Mouse (Mus musculus) CH12.LX (cell line): ENCODE measurements at regions not wholly inside any gene's neighbourhood (a gene's known extent, or its start where the extent isn't known, plus 50 kb on each side); places are given as distances from the start of the nearest gene placed in this dataset.

Experiments
- DNase-seq: peaks from one replicate; pipeline ENCODE4 v3.0.0-alpha.2; 2013; ENCODE audit errors: extremely low read depth
- H3K27ac ChIP-seq: 2 replicates; pipeline ENCODE4 v1.5.1; 2012; ENCODE audit warnings: low read depth, mild to moderate bottlenecking, control low read depth, moderate library complexity; ENCODE audit not compliant: insufficient read depth
- H3K27me3 ChIP-seq: replicated peaks from 2 replicates; pipeline ENCODE3; 2012; ENCODE audit warnings: inconsistent platforms
- H3K36me3 ChIP-seq, 2 experiments: replicated peaks in 1 of 2; 2 replicates each; pipeline versions ENCODE3 to v1.6.1; 2012; ENCODE audit warnings: inconsistent platforms in 1 of 2, low read length in 1 of 2, mild to moderate bottlenecking in 1 of 2, mixed read lengths in 1 of 2, moderate library complexity in 1 of 2; ENCODE audit not compliant: control insufficient read depth in 1 of 2, insufficient read depth in 1 of 2
- H3K4me1 ChIP-seq, 2 experiments: 2 replicates each; pipeline ENCODE4 v1.6.1; 2012; ENCODE audit warnings: inconsistent platforms in 1 of 2, moderate library complexity in 1 of 2; ENCODE audit not compliant: insufficient read depth in 2 of 2, control insufficient read depth in 1 of 2
- H3K4me2 ChIP-seq: 2 replicates; pipeline ENCODE4 v1.6.1; 2012; ENCODE audit warnings: low read depth, mild to moderate bottlenecking, control low read depth; ENCODE audit not compliant: poor library complexity, insufficient read depth, severe bottlenecking
- H3K4me3 ChIP-seq, 3 experiments: fragments of 150-350 bp in 1 of 3; sonication (generic) in 1 of 3; replicated peaks in 1 of 3; 2 replicates each; pipeline versions ENCODE3 to v1.5.1; 2011 to 2012; ENCODE audit warnings: low read depth in 2 of 3, low read length in 2 of 3, mild to moderate bottlenecking in 2 of 3, moderate library complexity in 2 of 3, control low read depth in 1 of 3, improper control_type of control experiment in 1 of 3, inconsistent platforms in 1 of 3, mixed read lengths in 1 of 3; ENCODE audit not compliant: poor library complexity in 1 of 3
- H3K79me2 ChIP-seq: replicated peaks from 2 replicates; pipeline ENCODE4 v1.6.1; 2012; ENCODE audit warnings: mild to moderate bottlenecking, moderate library complexity; ENCODE audit not compliant: control insufficient read depth, poor library complexity, insufficient read depth, severe bottlenecking; ENCODE audit errors: extremely low read depth
- H3K9ac ChIP-seq: 2 replicates; pipeline ENCODE4 v1.6.1; 2012; ENCODE audit warnings: low read depth, mild to moderate bottlenecking, control low read depth, moderate library complexity; ENCODE audit not compliant: insufficient read depth
- H3K9me3 ChIP-seq: replicated peaks from 2 replicates; pipeline ENCODE3; 2012; ENCODE audit warnings: low read length, inconsistent platforms, mixed read lengths
- BHLHE40 ChIP-seq: IDR thresholded peaks from 2 replicates; pipeline ENCODE4 v1.6.1; 2011; ENCODE audit warnings: mild to moderate bottlenecking, low read depth, low read length, improper control_type of control experiment
- CHD1 ChIP-seq: IDR thresholded peaks from 2 replicates; pipeline ENCODE4 v1.6.1; 2012; ENCODE audit warnings: low read depth, low read length, improper control_type of control experiment, inconsistent platforms
- CHD2 ChIP-seq: IDR thresholded peaks from 2 replicates; pipeline ENCODE4 v1.6.1; 2011; ENCODE audit warnings: low read length, improper control_type of control experiment
- CTCF ChIP-seq, 2 experiments: IDR thresholded peaks in 1 of 2; conservative IDR thresholded peaks in 1 of 2; 2 replicates each; pipeline ENCODE4 v1.5.1; 2011 to 2012; ENCODE audit warnings: low read depth in 2 of 2, low read length in 2 of 2, improper control_type of control experiment in 1 of 2, inconsistent platforms in 1 of 2, mild to moderate bottlenecking in 1 of 2, moderate library complexity in 1 of 2
- E2F4 ChIP-seq: IDR thresholded peaks from 2 replicates; pipeline ENCODE4 v1.6.1; 2011; ENCODE audit warnings: low read depth, low read length, improper control_type of control experiment; ENCODE audit not compliant: insufficient replicate concordance
- ELF1 ChIP-seq: IDR thresholded peaks from 2 replicates; pipeline ENCODE4 v1.6.1; 2014; ENCODE audit warnings: low read depth, mild to moderate bottlenecking, inconsistent platforms, low read length, improper control_type of control experiment
- ETS1 ChIP-seq: conservative IDR thresholded peaks from 2 replicates; pipeline ENCODE4 v1.6.1; 2012; ENCODE audit warnings: low read depth, mild to moderate bottlenecking, inconsistent platforms, low read length, improper control_type of control experiment, moderate library complexity
- GABPA ChIP-seq: IDR thresholded peaks from 2 replicates; pipeline ENCODE4 v1.6.1; 2012; ENCODE audit warnings: low read depth, low read length, improper control_type of control experiment, inconsistent platforms; ENCODE audit not compliant: insufficient replicate concordance
- IRF4 ChIP-seq: IDR thresholded peaks from 2 replicates; pipeline ENCODE4 v1.6.1; 2014; ENCODE audit warnings: low read depth, mild to moderate bottlenecking, inconsistent platforms, low read length, improper control_type of control experiment
- JUN ChIP-seq: IDR thresholded peaks from 2 replicates; pipeline ENCODE4 v1.6.1; 2011; ENCODE audit warnings: low read depth, mild to moderate bottlenecking, low read length, improper control_type of control experiment, moderate library complexity; ENCODE audit not compliant: insufficient read depth
- JUND ChIP-seq: conservative IDR thresholded peaks from 2 replicates; pipeline ENCODE4 v1.6.1; 2011; ENCODE audit warnings: low read depth, low read length, improper control_type of control experiment
- KAT2A ChIP-seq: IDR thresholded peaks from 2 replicates; pipeline ENCODE4 v1.6.1; 2012; ENCODE audit warnings: low read length, improper control_type of control experiment, inconsistent platforms; ENCODE audit not compliant: insufficient replicate concordance
- MAX ChIP-seq: IDR thresholded peaks from 2 replicates; pipeline ENCODE4 v1.6.1; 2011; ENCODE audit warnings: low read length, improper control_type of control experiment
- MAZ ChIP-seq: IDR thresholded peaks from 2 replicates; pipeline ENCODE4 v1.6.1; 2012; ENCODE audit warnings: low read depth, mild to moderate bottlenecking, inconsistent platforms, low read length, improper control_type of control experiment, moderate library complexity
- MEF2A ChIP-seq: IDR thresholded peaks from 2 replicates; pipeline ENCODE4 v1.6.1; 2014; ENCODE audit warnings: low read depth, mild to moderate bottlenecking, inconsistent platforms, low read length, improper control_type of control experiment, borderline replicate concordance
- MYC ChIP-seq: IDR thresholded peaks from 2 replicates; pipeline ENCODE4 v1.6.1; 2011; ENCODE audit warnings: low read depth, mild to moderate bottlenecking, improper control_type of control experiment, low read length
- NRF1 ChIP-seq: IDR thresholded peaks from 2 replicates; pipeline ENCODE4 v1.6.1; 2014; ENCODE audit warnings: low read depth, mild to moderate bottlenecking, inconsistent platforms, low read length, improper control_type of control experiment, moderate library complexity
- PAX5 ChIP-seq: IDR thresholded peaks from 2 replicates; pipeline ENCODE4 v1.6.1; 2012; ENCODE audit warnings: low read length, inconsistent platforms, mixed read lengths
- POLR2A ChIP-seq: IDR thresholded peaks from 2 replicates; pipeline ENCODE4 v1.6.1; 2011; ENCODE audit warnings: low read depth, mild to moderate bottlenecking, improper control_type of control experiment, low read length
- POLR2AphosphoS2 ChIP-seq: IDR thresholded peaks from 2 replicates; pipeline ENCODE4 v1.6.1; 2011; ENCODE audit warnings: low read depth, low read length, improper control_type of control experiment
- RAD21 ChIP-seq: IDR thresholded peaks from 2 replicates; pipeline ENCODE4 v1.6.1; 2011; ENCODE audit warnings: low read depth, mild to moderate bottlenecking, low read length, improper control_type of control experiment, moderate library complexity
- SIN3A ChIP-seq: IDR thresholded peaks from 2 replicates; pipeline ENCODE4 v1.6.1; 2012; ENCODE audit warnings: low read length, improper control_type of control experiment, inconsistent platforms
- SMC3 ChIP-seq: IDR thresholded peaks from 2 replicates; pipeline ENCODE4 v1.6.1; 2011; ENCODE audit warnings: low read depth, low read length, improper control_type of control experiment
- TBP ChIP-seq: conservative IDR thresholded peaks from 2 replicates; pipeline ENCODE4 v1.6.1; 2011; ENCODE audit warnings: low read depth, low read length, improper control_type of control experiment
- USF1 ChIP-seq: IDR thresholded peaks from 2 replicates; pipeline ENCODE4 v1.6.1; 2014; ENCODE audit warnings: low read depth, mild to moderate bottlenecking, inconsistent platforms, low read length, improper control_type of control experiment
- ZC3H11A ChIP-seq: IDR thresholded peaks from 2 replicates; pipeline ENCODE4 v1.6.1; 2012; ENCODE audit warnings: low read depth, mild to moderate bottlenecking, inconsistent platforms, low read length, improper control_type of control experiment
- ZKSCAN1 ChIP-seq: IDR thresholded peaks from 2 replicates; pipeline ENCODE4 v1.6.1; 2012; ENCODE audit warnings: low read depth, inconsistent platforms, low read length, improper control_type of control experiment, borderline replicate concordance
- ZNF384 ChIP-seq: IDR thresholded peaks from 2 replicates; pipeline ENCODE4 v1.6.1; 2012; ENCODE audit warnings: low read depth, low read length, improper control_type of control experiment, inconsistent platforms
- dilution Hi-C: fragments of 300-500 bp; cut with MboI; formaldehyde crosslinking; loops from 2 replicates; pipeline ENCODE4 v1.14.3; 2020; ENCODE audit warnings: low sequenced_read_pairs; ENCODE audit not compliant: extremely low pct_unique_long_range_greater_than_20kb, extremely low pct_ligation_motif_present
- in situ Hi-C: fragments of 300-500 bp; cut with MboI; formaldehyde crosslinking; loops from 3 replicates; pipeline ENCODE4 v1.14.3; 2019; ENCODE audit warnings: low sequenced_read_pairs, low pct_ligation_motif_present, low pct_unique_long_range_greater_than_20kb, mixed read lengths

GRCm38 (mm10) chr7:113106731-113107130 lies 100.5 kb upstream of the Arntl start (continued):
- TF ChIP-seq USF1 (no peak), MEF2A (no peak)

GRCm38 (mm10) chr7:113107965-113108364 lies 99.3 kb upstream of the Arntl start:
- H3K9me3 ChIP-seq = peaks cover 2% of the 10 kb centered on the region
- H3K9ac ChIP-seq = no peak overlapping the region
- H3K4me1 ChIP-seq = peaks cover 0 to 5% of the 10 kb centered on the region in 2 experiments; a peak in 2 of 4 replicates
- in situ Hi-C loops = no loop called here
- no peak for DNase-seq
- H3K79me2 ChIP-seq = no peaks in the 10 kb centered on the region
- no peak overlapping the region for H3K4me2 ChIP-seq
- H3K27me3 ChIP-seq = no peaks in the 10 kb centered on the region
- H3K4me3 ChIP-seq = no peak overlapping the region
- H3K27ac ChIP-seq = no peak overlapping the region
- no peaks in the 10 kb centered on the region for H3K36me3 ChIP-seq
- no peak for TF ChIP-seq ELF1
- no peak for TF ChIP-seq PAX5
- no peak for TF ChIP-seq JUND
- no peak for TF ChIP-seq KAT2A
- TF ChIP-seq CHD1 = no peak
- TF ChIP-seq GABPA = no peak
- TF ChIP-seq ETS1 = no peak
- no peak for TF ChIP-seq RAD21
- no peak for TF ChIP-seq MYC
- no peak for TF ChIP-seq E2F4
- TF ChIP-seq CHD2 = no peak
- TF ChIP-seq BHLHE40 = no peak
- TF ChIP-seq MAZ = no peak
- TF ChIP-seq NRF1 = no peak
- no peak for TF ChIP-seq CTCF (conservative IDR thresholded peaks at IDR 0.05 in 1 of 2, IDR thresholded peaks at IDR 0.05 in 1 of 2; ENCODE audit: low read depth in 2 of 2, low read length in 2 of 2)
- TF ChIP-seq SMC3 = no peak
- TF ChIP-seq SIN3A = no peak
- TF ChIP-seq ZNF384 = no peak
- TF ChIP-seq, all 38 proteins: peak for 0
- dilution Hi-C loops = no loop called here

GRCm38 (mm10) chr7:113108442-113109000 lies 98.7 kb upstream of the Arntl start:
- Histone ChIP-seq H3K36me3 (no peaks in the 10 kb centered on the region), H3K4me2 (no peak overlapping the region), H3K4me3 (no peak overlapping the region), H3K9me3 (peaks cover 2% of the 10 kb centered on the region), H3K79me2 (no peaks in the 10 kb centered on the region), H3K27ac (no peak overlapping the region), H3K27me3 (no peaks in the 10 kb centered on the region), H3K4me1 (peaks cover 0 to 5% of the 10 kb centered on the region in 2 experiments; a peak in 2 of 4 replicates), H3K9ac (no peak overlapping the region)
- DNase-seq = no peak
- in situ Hi-C loops (no loop called here), dilution Hi-C loops (no loop called here)
- TF ChIP-seq IRF4 = no peak
- TF ChIP-seq GABPA = no peak
- no peak for TF ChIP-seq POLR2AphosphoS2
- no peak for TF ChIP-seq JUN
- no peak for TF ChIP-seq PAX5
- TF ChIP-seq MAX = no peak
- no peak for TF ChIP-seq ZC3H11A
- no peak for TF ChIP-seq ZNF384
- no peak for TF ChIP-seq CHD1
- no peak for TF ChIP-seq POLR2A
- no peak for TF ChIP-seq ZKSCAN1
- TF ChIP-seq TBP = no peak
- TF ChIP-seq JUND = no peak
